Mouse (Mus musculus) stomach, adult 2 months (tissue): ENCODE data around the gene Dusp16. TPM values are rescaled to one million over a fixed set of nuclear protein-coding genes. Genes with fewer than 3 reads are reported as not detected.

Experiments
- polyA plus RNA-seq: library from polyadenylated mRNA; depleted of rRNA; stranded (reverse); fragments of >200 nt; gene quantifications from 2 replicates; pipeline ENCODE4 v1.2.3, GENCODE M21; 2012; rRNA removed

Dusp16 gene
- 7.4 and 9.4 TPM in 2 replicates for polyA plus RNA-seq

GRCm38 (mm10) chr6:134792141-134793045, at the start of gene Dusp16:
Gene Dusp16, minus strand, starts transcription at chr6:134792625.

DNA sequence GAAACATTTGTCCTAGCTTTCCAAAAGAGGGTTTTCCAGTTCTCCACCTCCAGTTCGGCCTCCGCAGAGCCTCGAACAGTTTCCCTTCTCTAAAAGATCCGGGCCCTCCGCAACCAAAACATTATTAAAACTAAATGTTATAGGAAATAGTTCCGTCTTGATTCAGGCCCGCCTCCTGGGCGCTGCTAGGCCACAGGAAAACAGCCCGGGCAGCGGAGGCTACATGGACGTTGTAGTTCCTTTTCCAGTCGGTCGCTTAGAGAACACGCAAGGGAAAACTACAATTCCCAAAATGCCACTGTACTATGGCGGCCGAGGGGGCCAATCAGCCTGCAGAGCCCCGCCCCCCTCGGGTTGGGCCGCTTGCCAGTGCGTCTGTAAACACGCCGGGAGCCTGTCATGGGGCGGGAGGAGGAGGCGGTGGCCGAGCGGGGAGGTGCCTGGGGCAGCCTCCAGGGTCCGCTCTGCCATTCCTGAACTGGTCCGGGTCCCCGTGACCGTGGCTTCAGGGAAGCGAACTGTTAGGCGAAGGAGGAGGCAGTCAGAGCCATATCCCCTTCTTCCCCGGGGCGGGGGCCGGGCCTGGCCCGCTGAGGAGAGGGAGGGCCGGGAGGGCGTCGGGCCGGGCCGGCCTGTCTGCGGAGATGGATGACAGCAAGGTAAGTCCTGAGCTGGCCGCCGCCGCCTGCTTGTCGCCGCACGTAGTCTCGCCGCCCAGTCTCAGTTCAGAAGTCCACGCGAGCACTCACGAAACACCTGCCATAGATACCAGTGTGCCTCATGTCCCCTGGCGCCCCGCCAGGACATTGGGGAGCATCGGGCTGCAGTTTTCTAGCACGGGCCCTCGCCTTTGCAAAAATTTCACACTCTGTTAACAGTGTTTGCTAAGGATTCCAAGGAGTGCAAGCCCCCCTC, 37.6 kb upstream of the Dusp16 start, which contains the start of gene Crebl2:
Gene Crebl2 (plus strand): TSS at position 369 of the 915 bp plus-strand sequence.

Other genes with a start within 250 kb of the Dusp16 start
- 8.6 and 11.3 TPM in 2 replicates for gene Lrp6, start 225.7 kb downstream of the Dusp16 start, polyA plus RNA-seq
- gene Mansc1, start 160.1 kb downstream of the Dusp16 start, polyA plus RNA-seq = 10.7 and 16.0 TPM in 2 replicates
- 14.6 and 27.0 TPM in 2 replicates for gene Borcs5, start 153.1 kb downstream of the Dusp16 start, polyA plus RNA-seq
- gene Crebl2, start 37.5 kb upstream of the Dusp16 start, polyA plus RNA-seq = 2.0 and 2.9 TPM in 2 replicates
- 1.6 and 3.9 TPM in 2 replicates for gene Gpr19, start 106.0 kb upstream of the Dusp16 start, polyA plus RNA-seq
- gene Cdkn1b, start 127.8 kb upstream of the Dusp16 start, polyA plus RNA-seq = 7.5 and 8.4 TPM in 2 replicates
- 0.52 and 0.54 TPM in 2 replicates for gene Apold1, start 189.1 kb upstream of the Dusp16 start, polyA plus RNA-seq
- gene Ddx47, start 219.0 kb upstream of the Dusp16 start, polyA plus RNA-seq = 13.2 and 13.4 TPM in 2 replicates